Comparison of ENCODE assay signal across 8 mouse cellular contexts in genomic region chr2:147013194-147013969, GRCm38 (mm10). TPM values are rescaled to one million over a fixed set of nuclear protein-coding genes. Genes with fewer than 3 reads are reported as not detected.
DNase-seq lines count a peak whose midpoint lies in the region; ATAC-seq and TF ChIP-seq lines count a peak whose summit lies in the region.

No protein-coding gene starts in this region.

- peak; percentile 60 for DNase-seq in G1E (ENCODE audit: low spot score)
- DNase-seq in forebrain, embryonic 14.5 days (ENCODE audit: low spot score) = peak; percentile 90
- DNase-seq in hindbrain, embryonic 11.5 days (ENCODE audit: low spot score) = peak; percentile 90
- DNase-seq in layer of hippocampus, adult 9-11 months = peak; percentile 64
- DNase-seq in lung, postnatal 36 days = peak; percentile 76
- peak; percentile 75 for DNase-seq in retina, postnatal 7 days (ENCODE audit: low read depth, low spot score)
- no peak for DNase-seq in cerebellum, adult 9-11 months

- H3K9me3 ChIP-seq in G1E (replicated peaks) = no peaks in the 10 kb centered on the region
- no peaks in the 10 kb centered on the region for H3K9me3 ChIP-seq in forebrain, embryonic 14.5 days (replicated peaks; ENCODE audit: control insufficient read depth, low read length)
- no peaks in the 10 kb centered on the region for H3K9me3 ChIP-seq in hindbrain, embryonic 11.5 days (ENCODE audit: control insufficient read depth, low read length)

- WGBS in bone marrow, adult 2 months = under 1% methylated on average over 59 of the region's 59 CpGs
- WGBS in forebrain, embryonic 14.5 days = under 1% methylated on average over 56 of the region's 59 CpGs
- WGBS in hindbrain, embryonic 11.5 days = under 1% methylated on average over 59 of the region's 59 CpGs

- no peak for TF ChIP-seq CTCF in G1E (IDR thresholded peaks at IDR 0.05; ENCODE audit: low read depth, low read length)
- TF ChIP-seq CTCF in bone marrow, adult 2 months (IDR thresholded peaks at IDR 0.05; ENCODE audit: control insufficient read depth, insufficient read depth, low read length) = no peak

- H3K27ac ChIP-seq in bone marrow, adult 2 months (ENCODE audit: control insufficient read depth, insufficient read depth, low read depth, low read length, poor library complexity) = peak overlapping the region; percentile 100
- peak overlapping the region; percentile 98 for H3K27ac ChIP-seq in forebrain, embryonic 14.5 days (ENCODE audit: low read depth, low read length)
- H3K27ac ChIP-seq in hindbrain, embryonic 11.5 days (ENCODE audit: low read depth, low read length) = peak overlapping the region; percentile 98

- TF ChIP-seq POLR2A in bone marrow, adult 2 months (IDR thresholded peaks at IDR 0.05; ENCODE audit: borderline replicate concordance, control insufficient read depth, low read depth, low read length) = no peak

- peaks cover 46% of the 10 kb centered on the region for H3K4me1 ChIP-seq in G1E (ENCODE audit: insufficient read depth, low read depth, low read length)
- H3K4me1 ChIP-seq in bone marrow, adult 2 months (ENCODE audit: control insufficient read depth, insufficient read depth, low read length) = peaks cover 5% of the 10 kb centered on the region
- H3K4me1 ChIP-seq in forebrain, embryonic 14.5 days (ENCODE audit: control insufficient read depth, insufficient read depth, low read length) = peaks cover 14% of the 10 kb centered on the region
- H3K4me1 ChIP-seq in hindbrain, embryonic 11.5 days (replicated peaks; ENCODE audit: control insufficient read depth, insufficient read depth, low read length) = 0 out of 2 replicates have a peak, but pooled peaks cover 2% of the 10 kb centered on the region

- H3K4me3 ChIP-seq in G1E (ENCODE audit: low read depth, low read length) = peak overlapping the region; percentile 96
- peak overlapping the region; percentile 99 for H3K4me3 ChIP-seq in bone marrow, adult 2 months (replicated peaks; ENCODE audit: control insufficient read depth, low read depth, low read length)
- peak overlapping the region; percentile 83 for H3K4me3 ChIP-seq in forebrain, embryonic 14.5 days (ENCODE audit: low read depth, low read length)
- peak overlapping the region; percentile 80 for H3K4me3 ChIP-seq in hindbrain, embryonic 11.5 days (ENCODE audit: low read depth, low read length)

- ATAC-seq in G1E (ENCODE audit: extremely low read depth, insufficient number of reproducible peaks, low FRiP score, poor library complexity, severe bottlenecking) = peak; percentile 46
- peak; percentile 93 for ATAC-seq in forebrain, embryonic 14.5 days
- ATAC-seq in hindbrain, embryonic 11.5 days (ENCODE audit: low FRiP score) = peak; percentile 96

- peak overlapping the region; percentile 93 for H3K9ac ChIP-seq in forebrain, embryonic 14.5 days (ENCODE audit: low read length)
- H3K9ac ChIP-seq in hindbrain, embryonic 11.5 days (ENCODE audit: low read depth, low read length) = peak overlapping the region; percentile 80

- H3K36me3 ChIP-seq in G1E (replicated peaks) = peaks cover 22% of the 10 kb centered on the region
- no peaks in the 10 kb centered on the region for H3K36me3 ChIP-seq in forebrain, embryonic 14.5 days (ENCODE audit: control insufficient read depth, insufficient read depth, low read length)
- 0 out of 2 replicates have a peak, but pooled peaks cover 3% of the 10 kb centered on the region for H3K36me3 ChIP-seq in hindbrain, embryonic 11.5 days (ENCODE audit: control insufficient read depth, insufficient read depth, low read length)

- H3K27me3 ChIP-seq in G1E (ENCODE audit: insufficient read depth, low read length) = no peaks in the 10 kb centered on the region
- no peaks in the 10 kb centered on the region for H3K27me3 ChIP-seq in forebrain, embryonic 14.5 days (replicated peaks; ENCODE audit: control insufficient read depth, insufficient read depth, low read length)
- no peaks in the 10 kb centered on the region for H3K27me3 ChIP-seq in hindbrain, embryonic 11.5 days (ENCODE audit: control insufficient read depth, insufficient read depth, low read length)

- peak overlapping the region; percentile 74 for H3K4me2 ChIP-seq in forebrain, embryonic 14.5 days (ENCODE audit: low read length)
- H3K4me2 ChIP-seq in hindbrain, embryonic 11.5 days (replicated peaks; ENCODE audit: low read depth, low read length) = peak overlapping the region; percentile 62

RNA-seq across cellular contexts. Expression of gene Xrn2, which starts 0.6 kb away (rescaled TPM):
- total RNA-seq in G1E (2014; fragmentation: Nextera tagmentation) (189 and 238 TPM in 2 replicates), G1E (2017) (146 and 162 TPM in 2 replicates)
- 12.3 and 16.9 TPM in 2 replicates for polyA plus RNA-seq in G1E (2012)
- polyA plus RNA-seq in bone marrow, adult 2 months (2011; ENCODE audit: insufficient read depth, insufficient read length, low replicate concordance, missing spikeins) = 32.3 and 36.9 TPM in 2 replicates
- polyA plus RNA-seq in forebrain, embryonic 14.5 days (2014; fragmentation: Nextera tagmentation; extraction: Ambion mirVana) = 93.4 and 101 TPM in 2 replicates
- 102 and 111 TPM in 2 replicates for polyA plus RNA-seq in hindbrain, embryonic 11.5 days (2014; fragmentation: Nextera tagmentation; extraction: Ambion mirVana)

Comparison
In these comparisons a context has a peak if more than half of its experiments do, and no peak if none do; other contexts are left out.
1. ATAC-seq: peak in every context shown above with its lines; median percentile 96 in hindbrain, embryonic 11.5 days; 93 in forebrain, embryonic 14.5 days; 46 in G1E.